Mouse (Mus musculus): ENCODE results near the gene Rps9.

Gene Rps9

GRCm38 (mm10) chr7:3703879-3704441, at the start of gene Rps9:
Gene Rps9, plus strand, starts transcription at chr7:3703993.
- DNase-seq (ENCODE audit: low read depth, low spot score): peak; percentile 99

GRCm38 (mm10) chr7:3656966-3657365, 46.8 kb upstream of the Rps9 start:
- no peak for DNase-seq (ENCODE audit: low read depth, low spot score)

GRCm38 (mm10) chr7:3658578-3658977, 45.2 kb upstream of the Rps9 start:
- DNase-seq (ENCODE audit: low read depth, low spot score): no peak

- DNase-seq (ENCODE audit: low read depth, low spot score): no peak
These were observed 39.1 kb upstream of the Rps9 start for GRCm38 (mm10) chr7:3664524-3665214.

- peak; percentile 96 for DNase-seq (ENCODE audit: low read depth, low spot score)
These were observed 38.3 kb upstream of the Rps9 start, which contains the start of gene Leng1 for GRCm38 (mm10) chr7:3665215-3666114. Gene Leng1, minus strand, starts transcription at chr7:3665840.

- DNase-seq (ENCODE audit: low read depth, low spot score): no peak
These were observed 36.8 kb upstream of the Rps9 start for GRCm38 (mm10) chr7:3666921-3667391.

- peak; percentile 90 for DNase-seq (ENCODE audit: low read depth, low spot score)
These were observed 29.1 kb upstream of the Rps9 start for GRCm38 (mm10) chr7:3674507-3675227.

GRCm38 (mm10) chr7:3675228-3675548, 28.6 kb upstream of the Rps9 start:
- no peak for DNase-seq (ENCODE audit: low read depth, low spot score)

- no peak for DNase-seq (ENCODE audit: low read depth, low spot score)
These were observed 27.4 kb upstream of the Rps9 start for GRCm38 (mm10) chr7:3676371-3676770.

- no peak for DNase-seq (ENCODE audit: low read depth, low spot score)
These were observed 26.5 kb upstream of the Rps9 start, which contains the start of gene Tmc4 for GRCm38 (mm10) chr7:3677342-3677741. Gene Tmc4, minus strand, starts transcription at chr7:3677553.

- DNase-seq (ENCODE audit: low read depth, low spot score): no peak
These were observed 19.8 kb upstream of the Rps9 start for GRCm38 (mm10) chr7:3683908-3684550.

- no peak for DNase-seq (ENCODE audit: low read depth, low spot score)
These were observed 19.1 kb upstream of the Rps9 start for GRCm38 (mm10) chr7:3684698-3685097.

GRCm38 (mm10) chr7:3685400-3686187, 18.2 kb upstream of the Rps9 start:
- DNase-seq (ENCODE audit: low read depth, low spot score): no peak

- no peak for DNase-seq (ENCODE audit: low read depth, low spot score)
These were observed 11.9 kb upstream of the Rps9 start for GRCm38 (mm10) chr7:3691919-3692318.

- DNase-seq (ENCODE audit: low read depth, low spot score): no peak
These were observed 11.3 kb upstream of the Rps9 start, which contains the start of gene Tsen34 for GRCm38 (mm10) chr7:3692382-3692986. Gene Tsen34, plus strand, starts transcription at chr7:3692863.

GRCm38 (mm10) chr7:3692987-3693808, 10.6 kb upstream of the Rps9 start, which contains the start of gene Mboat7:
Gene Mboat7, minus strand, starts transcription at chr7:3693523.
- DNase-seq (ENCODE audit: low read depth, low spot score): peak; percentile 97

- DNase-seq (ENCODE audit: low read depth, low spot score): no peak
These were observed 10.1 kb upstream of the Rps9 start for GRCm38 (mm10) chr7:3693809-3694075.

GRCm38 (mm10) chr7:3694076-3694948, 9.5 kb upstream of the Rps9 start:
- peak; percentile 85 for DNase-seq (ENCODE audit: low read depth, low spot score)

Measured in CD4-positive, CD25-positive, alpha-beta regulatory T cell, adult 2 months (primary cell).